Mouse (Mus musculus) gastrocnemius, postnatal 10 days (tissue): ENCODE measurements at regions not wholly inside any gene's neighbourhood (a gene's known extent, or its start where the extent isn't known, plus 50 kb on each side); places are given as distances from the start of the nearest gene placed in this dataset.
A peak's percentile ranks its signal among the peaks of the same experiment; 100 is the strongest.

Experiments used
- DNase-seq: peaks from one replicate; pipeline ENCODE4 v3.0.0; 2021; ENCODE audit warnings: mixed read lengths

DNA sequence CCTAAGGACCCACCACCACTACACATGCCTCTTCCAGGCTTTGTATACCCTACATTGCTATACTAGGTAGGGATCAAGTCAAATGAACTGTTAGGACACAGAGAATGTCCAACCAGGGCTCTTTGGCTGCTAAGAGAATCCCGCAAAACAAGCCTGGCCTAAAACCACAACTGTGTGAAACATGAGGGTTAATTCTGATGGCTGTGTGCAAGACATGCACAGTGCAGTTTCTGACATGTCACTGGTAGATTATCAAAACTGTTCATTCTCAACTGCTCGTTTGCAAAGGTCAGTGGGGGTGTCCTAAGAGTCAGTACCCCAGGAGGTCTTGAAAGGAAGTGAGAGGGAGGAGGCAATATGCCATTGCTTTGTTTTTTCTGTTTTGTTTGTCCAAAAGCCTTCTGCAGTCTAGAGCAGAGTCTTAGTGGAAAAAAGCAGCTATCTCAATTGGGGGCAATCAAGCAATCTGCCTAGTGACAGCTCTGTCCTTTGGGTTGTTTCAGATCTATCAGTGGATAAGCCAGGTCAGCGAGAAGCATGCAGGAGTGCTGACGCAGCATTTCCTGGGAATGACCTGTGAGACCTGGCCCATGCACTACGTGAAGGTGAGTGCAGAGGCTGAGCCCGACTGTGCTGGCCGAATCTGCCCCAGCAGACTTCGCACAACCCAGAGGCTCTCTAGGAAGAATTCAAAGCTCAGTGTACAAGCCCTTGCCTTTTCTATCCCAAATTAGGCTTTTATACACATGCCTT is 151.3 kb upstream of the 4933402D24Rik start:
- DNase-seq = no peak

DNA sequence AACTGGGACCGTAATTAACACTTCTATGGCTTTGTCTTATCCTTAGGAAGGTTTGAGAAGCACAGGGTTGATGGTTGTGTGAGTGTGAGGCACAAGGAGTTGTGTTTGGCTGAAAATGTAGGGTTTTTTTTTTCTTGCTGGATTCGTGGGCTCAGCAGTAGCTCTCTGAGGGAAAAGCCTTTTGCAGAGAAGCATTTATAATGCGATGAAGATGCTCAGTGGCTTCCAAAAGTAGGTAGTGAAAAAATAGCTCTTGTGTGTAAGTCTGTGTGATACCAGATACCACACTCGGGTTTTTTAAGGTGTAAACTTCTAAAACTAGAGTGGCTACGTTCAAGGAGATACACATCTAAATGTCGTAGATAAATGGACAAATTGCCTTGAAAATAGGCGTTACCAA is 149.1 kb upstream of the 4933402D24Rik start:
- no peak for DNase-seq

DNA sequence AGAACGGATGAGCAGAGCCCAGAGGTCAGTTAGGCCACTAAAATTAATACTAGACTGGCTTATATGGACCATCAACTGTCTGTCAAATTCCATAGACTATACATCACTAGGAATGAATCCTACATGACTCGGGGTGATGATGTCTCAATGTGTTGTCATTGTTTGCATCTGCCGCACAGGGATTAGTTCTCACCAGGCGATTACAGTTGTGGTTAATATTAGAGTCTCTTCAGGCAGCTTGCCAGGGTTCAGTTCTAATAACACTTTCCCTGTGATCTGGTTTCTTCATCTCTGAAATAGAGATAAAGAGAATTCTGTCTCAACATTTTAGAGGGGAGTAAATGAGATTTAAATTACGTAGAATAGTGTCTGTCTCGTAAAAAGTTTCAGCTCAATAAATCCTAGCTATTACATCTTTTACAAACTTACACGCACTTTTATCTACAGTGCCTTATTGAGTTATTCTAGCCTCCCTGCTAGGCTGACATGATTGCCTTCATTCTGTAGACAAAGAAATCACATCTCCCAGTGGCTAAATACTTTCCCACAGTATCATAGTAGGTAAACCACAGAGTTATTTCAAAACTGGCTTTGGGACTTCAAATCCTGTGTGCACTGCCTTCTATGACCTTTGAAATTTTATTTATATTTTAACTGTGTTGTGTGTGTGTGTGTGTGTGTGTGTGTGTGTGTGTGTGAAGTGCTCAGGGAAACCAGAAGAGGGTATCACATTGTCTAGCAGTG is 148.0 kb upstream of the 4933402D24Rik start:
- DNase-seq = no peak

DNA sequence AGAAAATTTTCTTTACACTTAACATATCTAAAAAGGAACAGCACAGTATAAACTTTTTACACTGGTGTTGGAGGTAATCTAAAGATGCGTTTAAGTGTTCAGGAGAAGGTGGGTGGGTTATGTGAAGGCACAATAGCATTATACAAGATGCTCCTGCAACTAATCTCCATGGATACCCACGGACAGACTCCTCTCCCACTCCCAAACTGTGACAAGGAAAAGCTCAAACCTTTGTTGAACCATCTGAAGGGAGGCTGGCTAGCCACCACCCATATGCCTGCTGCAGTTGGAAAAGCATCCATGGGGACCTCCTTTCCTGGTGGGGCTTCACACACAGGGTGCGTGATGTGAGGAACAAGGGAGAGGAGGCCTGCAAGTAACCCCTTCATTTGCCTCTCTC is 141.7 kb upstream of the 4933402D24Rik start:
- no peak for DNase-seq

DNA sequence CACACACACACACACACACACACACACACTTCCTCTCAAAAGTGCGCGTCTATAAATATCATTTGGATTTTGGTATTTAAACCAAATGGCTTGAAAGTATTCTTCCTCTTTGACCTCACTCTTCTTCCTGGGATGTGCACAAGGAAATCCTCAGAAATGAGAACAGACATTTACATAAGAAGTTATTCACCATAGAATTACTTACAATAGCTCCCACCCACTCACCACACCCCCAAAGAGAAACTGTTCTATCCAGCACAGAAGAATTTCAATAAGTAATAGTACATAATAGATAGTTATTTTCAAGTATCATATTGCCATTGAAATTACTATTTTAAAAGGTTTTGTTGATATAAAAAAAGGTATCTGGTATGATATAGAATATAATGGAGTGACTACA is 140.1 kb upstream of the 4933402D24Rik start:
- DNase-seq = no peak

DNA sequence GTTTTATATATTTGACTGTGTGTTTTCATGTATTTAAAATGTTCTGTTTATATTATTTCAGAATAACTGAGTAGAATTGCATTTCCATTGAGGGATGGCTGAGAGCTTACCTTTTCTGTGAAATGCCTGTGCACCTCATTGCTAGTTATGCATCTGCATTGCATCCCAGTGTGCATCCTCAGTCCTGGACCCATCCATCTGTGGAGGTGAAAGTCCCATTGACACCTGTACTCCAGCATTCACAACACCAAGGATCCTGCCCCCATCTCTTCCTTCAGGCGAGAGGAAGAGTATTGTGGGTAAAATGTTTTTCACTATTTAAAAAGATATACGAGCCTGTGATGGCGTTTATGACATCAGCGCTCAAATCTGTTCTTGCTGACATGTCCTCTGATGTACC is 134.6 kb upstream of the 4933402D24Rik start:
- no peak for DNase-seq

DNA sequence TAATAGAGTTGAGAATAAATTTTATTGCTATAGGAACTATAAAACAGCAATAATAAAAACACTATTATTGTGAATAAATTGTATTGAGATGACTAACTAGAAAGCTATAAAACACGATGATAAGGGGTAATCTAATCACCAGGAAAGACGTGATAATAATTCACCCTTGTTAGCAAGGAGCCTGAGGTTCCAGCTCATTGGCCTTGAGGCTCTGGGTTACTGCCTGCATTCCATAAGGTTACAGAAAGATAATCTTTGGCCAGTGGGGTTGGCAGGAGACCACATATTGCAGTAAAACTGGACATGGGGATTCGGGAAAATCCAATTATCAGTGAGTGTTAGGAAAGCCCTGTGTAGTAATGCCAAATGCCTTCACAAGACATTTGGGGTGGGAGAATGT is 134.1 kb upstream of the 4933402D24Rik start:
- DNase-seq = no peak

DNA sequence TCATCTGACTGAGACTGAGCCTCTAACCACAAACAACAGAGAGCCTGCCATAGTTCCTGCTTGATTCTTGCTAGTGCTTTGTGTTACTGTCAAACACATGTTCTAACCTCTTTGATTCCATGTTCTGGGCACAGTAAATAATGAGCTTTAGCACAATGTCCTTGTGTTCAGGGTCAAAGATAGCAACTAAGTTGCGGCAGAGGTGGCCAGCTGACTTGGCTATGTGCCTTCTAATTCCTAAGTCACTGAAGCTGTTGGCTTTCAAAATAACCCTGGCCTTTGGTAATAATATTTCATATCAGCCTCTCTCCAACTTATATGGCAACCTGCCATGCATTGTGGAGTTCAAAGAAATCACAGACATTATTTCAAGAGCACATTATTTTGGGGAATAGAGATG is 133.3 kb upstream of the 4933402D24Rik start:
- no peak for DNase-seq

DNA sequence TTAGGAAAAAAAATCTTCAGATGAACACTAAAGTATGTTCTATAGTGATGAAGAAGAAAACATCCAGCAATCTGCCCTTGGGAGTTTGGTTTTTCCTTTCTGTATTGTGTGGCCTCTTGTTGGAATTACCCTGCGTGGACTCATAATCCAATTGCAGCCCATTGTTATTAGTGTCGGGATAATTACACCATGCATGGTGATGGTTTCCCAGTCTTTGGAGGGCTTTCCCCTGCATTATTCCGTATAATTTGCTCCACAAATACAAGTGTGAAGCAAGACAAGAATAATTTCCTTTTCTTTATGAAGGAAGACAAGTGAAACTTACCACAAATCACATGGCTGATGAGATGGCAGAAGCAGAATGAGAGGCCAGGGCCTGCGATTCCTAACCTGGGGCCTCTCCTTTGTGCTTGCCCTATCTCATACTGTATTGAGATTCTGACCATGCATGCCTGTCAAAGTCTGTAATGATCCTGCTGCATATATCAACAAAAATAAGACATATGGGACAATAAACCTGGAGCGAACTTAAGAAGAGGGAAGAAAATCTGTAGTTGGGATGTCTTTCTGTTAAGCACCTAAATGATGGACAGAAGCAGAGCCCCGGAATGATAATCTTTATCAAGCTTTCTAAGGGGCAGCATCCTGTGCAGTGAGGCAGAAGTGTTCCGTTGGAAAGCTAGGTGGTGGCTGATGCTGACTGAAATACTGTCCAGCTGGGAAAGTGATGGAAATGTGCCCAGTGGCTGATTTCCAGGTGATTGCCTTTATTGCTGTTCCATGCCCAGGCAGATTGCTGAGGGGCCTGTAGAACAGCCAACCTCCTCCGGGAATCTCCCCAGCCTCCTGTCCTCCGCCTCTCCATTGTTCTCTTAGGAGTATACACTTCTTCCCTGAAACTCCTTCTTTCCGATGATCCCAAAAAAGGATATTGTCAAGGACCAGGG is 130.8 kb upstream of the 4933402D24Rik start:
- peak; percentile 26 for DNase-seq

DNA sequence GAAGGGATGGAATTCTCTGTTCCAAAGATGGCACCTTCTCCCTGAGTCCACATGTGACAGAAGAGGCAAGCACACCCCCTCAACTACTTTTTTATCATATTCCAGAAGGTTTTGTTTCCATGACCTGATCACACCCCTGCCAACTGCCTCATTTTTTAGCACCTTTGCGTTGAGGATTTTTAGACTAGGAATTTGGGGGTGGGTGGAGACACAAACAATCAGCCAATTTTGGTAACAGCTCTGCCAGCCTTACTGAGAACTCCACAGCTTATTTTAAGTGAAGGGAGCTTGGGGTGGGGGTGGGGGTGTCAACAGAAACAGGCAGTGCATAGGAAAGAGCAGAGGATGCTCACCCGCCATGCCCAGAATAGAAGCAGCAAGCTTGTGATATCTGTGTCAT is 129.7 kb upstream of the 4933402D24Rik start:
- no peak for DNase-seq

DNA sequence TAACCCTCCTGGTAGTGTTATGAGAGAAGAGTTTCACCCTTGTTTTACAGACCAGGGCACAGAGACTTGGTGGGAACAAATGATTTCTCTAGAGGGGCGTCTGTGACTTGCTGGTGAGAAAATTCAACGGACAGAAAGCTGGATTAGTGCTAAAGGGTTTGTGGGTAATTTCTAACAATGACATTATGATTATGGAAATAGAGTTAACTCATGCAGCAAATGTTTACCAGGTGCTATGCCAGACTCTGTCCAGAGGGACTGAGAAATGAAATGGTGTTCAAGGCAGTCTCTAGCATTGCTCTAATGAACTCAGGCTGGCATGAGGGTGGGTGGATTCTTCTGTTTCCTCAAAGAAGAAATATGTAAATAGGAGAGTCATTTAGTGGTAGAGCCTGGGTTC is 128.5 kb upstream of the 4933402D24Rik start:
- DNase-seq = no peak

DNA sequence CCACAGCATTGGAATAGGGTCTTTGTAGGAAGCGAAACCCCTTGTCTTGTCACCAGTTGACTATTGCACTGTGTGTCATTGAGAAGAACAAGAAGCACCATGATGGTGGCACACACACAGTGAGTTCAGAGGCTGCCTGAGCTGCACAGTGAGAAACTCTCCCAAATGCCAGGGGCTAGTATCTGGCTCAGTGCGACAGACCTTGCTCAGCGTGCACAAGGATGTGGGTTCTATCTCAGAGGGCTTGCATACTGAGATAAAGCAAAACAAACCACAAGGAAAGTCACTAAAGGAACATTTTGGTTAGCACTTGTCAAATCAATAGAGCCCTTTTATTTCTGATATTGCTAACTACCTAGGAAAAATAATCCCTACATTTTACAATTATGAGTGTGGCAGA is 110.5 kb upstream of the 4933402D24Rik start:
- no peak for DNase-seq

DNA sequence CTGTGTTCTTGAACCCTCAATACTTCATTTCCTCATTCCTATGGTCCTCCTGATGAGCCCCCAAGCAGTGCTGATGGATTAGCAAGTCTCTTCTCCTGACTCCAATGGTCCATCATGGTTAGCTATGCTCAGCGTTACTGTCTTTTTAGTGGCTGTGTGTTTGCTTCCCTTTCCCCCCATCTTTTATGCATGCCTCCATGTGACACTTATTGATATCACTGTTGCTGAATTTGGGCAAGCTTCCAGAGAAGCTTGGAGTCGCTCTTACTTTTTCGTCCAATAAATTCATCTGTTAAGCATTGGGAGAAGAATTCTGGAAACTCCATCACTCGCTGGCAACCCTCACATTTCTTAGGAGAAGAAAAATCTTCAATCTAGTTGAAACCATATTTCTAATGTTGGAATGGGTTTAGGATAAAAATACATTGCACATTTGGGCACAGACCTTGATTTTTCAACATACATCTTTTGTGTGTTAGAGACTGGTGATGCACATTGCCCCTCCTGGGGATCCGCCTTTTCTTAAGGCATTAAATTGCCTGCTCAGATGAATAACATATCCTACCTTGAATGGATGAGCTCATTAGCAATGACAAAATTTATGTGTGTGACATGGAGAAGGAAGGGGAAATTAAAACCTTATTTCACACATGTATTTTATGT is 107.7 kb upstream of the 4933402D24Rik start:
- DNase-seq = peak; percentile 20

DNA sequence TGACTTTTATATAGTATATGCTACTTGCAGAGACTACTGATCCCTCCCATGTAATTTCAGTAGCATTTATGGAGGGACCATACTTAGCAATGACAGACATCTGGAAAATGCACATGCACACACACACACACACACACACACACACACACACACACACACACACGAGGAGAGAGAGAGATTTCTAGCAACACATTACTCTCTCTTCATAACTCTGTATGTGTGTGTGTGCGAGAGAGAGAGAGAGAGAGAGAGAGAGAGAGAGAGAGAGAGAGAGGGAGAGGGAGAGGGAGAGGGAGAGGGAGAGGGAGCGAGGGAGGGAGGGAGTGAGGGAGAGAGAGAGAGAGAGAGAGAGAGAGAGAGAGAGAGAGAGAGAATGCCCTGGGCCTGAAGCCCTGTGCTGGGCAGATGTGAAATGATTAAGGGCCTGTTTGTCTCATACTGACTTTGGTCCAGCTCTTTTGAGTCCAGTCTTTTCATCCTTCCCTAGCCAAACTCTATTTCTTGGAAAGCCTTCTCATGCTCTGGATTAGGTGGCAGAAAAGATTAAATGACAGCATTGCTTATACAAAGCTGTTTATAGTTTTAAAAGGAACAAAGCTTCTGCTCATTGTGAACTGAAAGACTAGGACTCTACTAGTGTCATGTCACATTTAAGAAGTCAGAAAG is 106.4 kb upstream of the 4933402D24Rik start:
- DNase-seq = no peak

DNA sequence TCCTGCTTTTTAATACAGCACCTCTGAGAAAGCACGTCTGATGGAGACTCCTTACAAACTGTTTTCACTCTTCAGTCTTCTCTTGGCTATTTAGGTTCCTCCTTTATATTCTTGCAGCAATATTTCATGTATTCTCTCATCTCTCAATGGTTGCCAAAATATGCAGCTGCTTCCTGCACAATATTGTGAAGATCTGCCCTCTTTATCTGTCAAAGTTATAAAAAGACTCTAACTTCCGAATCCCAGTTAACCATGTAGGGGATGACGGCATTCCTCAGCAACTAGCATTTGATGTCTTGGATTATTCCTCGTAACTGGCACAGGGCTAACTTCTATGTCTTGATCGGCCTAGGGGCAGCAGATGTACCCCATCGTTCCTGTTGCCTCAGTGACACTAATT is 102.8 kb upstream of the 4933402D24Rik start:
- DNase-seq = no peak

DNA sequence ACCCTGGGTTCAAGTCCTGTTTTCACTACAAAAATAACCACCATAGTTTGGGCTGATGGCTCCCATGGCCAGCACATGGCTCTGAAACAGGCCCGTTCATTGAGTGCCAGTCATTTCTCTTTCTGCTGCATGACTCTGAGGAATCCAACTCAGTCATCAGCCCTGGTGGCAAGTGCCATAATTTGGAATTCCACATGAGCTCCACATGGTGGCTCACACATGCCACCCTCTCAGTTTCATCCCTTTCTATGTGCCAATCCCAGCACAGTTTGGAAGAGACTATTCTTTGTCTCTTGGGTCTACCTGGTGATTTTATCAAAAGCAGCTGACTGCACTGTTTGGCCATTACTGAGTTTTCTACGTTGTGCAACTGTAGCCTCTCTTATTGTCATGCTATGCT is 100.3 kb upstream of the 4933402D24Rik start:
- DNase-seq = no peak

DNA sequence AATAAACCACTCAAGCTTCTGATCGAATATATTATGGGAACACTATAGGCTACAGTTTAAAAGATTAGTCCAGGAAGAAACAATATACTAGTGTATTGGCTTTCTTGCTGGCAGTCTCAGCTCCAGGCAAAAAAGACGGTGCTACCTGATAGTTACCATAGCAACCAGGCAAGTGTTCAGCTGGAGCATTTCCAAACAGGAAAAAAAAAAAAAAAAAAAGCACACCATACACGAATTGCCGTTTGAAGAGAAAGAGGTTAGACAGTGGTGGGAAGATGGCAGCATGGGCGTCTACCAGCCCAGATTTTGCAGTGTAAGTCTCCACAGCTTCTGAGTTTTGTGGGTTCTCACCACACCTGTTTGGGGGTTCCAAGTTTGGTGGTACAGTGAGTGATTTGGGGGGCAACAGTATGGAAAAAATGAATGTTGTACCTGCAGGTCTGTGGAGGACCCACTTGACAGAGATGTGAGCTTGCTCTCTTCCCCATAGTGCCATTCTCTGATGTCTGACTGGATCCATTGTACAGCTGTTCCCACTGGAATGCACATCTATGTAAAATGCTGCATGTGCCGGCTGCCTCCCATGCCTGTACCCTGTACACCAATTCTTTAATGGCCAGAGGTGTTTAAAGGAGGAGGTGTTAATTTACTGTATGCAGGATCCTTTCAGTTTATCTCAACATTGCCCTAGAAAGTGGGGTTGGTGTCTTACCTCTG is 89.0 kb upstream of the 4933402D24Rik start:
- no peak for DNase-seq

DNA sequence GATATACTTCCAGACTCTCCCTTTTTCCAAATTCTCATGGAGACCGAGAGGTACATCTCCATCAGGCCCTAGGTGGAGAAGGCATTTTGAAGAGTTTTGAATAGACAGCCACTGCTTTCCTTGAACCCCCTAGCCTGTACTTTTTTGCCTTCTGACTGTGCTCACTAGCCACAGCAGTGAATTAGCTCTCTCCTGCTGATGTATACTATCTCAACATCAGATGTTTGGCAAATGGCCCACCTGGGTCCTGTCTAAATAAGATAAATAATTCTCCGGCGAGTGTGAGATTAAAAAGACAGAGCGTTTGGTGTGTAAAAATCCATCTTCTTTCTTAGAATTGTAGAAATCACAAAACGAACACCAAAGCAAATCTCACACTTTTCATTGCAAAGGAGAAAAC is 88.4 kb upstream of the 4933402D24Rik start:
- no peak for DNase-seq

DNA sequence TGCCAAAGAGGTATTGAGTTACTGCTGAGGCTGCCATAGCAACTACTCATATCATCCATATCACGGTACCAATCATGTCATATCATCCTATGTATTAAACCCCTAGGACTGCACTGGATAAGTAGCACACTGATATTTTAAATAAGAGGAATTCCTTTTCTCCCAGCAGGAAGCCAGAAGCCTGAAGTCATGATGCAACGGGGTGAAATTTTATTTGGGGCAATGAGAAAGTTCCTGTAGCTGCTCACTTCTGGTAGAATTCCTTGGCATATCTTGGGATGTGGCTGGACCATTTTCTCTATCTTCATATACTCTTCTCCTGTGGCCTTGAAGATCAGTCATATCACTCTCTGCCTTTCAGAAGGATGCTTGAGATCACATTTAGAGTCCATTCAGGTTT is 87.3 kb upstream of the 4933402D24Rik start:
- DNase-seq = no peak

DNA sequence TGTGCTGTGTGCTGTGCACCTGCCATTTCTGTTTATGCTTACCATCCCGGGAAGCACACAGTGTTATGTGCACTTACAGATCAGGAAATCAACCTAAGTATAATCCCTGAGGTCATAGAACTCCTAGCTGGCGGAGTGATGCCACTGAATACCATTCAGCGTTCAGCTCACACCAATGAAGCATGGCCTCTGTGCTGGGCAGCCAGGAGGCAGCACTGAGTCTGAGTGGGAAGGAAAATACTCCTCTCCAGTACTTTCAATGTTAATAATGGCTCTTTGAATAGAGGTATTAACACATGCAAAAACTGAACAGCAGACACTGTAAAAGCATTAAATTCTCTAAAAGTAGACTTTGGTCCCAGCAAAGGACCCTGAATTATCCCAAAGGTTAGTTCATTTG is 85.7 kb upstream of the 4933402D24Rik start:
- no peak for DNase-seq

DNA sequence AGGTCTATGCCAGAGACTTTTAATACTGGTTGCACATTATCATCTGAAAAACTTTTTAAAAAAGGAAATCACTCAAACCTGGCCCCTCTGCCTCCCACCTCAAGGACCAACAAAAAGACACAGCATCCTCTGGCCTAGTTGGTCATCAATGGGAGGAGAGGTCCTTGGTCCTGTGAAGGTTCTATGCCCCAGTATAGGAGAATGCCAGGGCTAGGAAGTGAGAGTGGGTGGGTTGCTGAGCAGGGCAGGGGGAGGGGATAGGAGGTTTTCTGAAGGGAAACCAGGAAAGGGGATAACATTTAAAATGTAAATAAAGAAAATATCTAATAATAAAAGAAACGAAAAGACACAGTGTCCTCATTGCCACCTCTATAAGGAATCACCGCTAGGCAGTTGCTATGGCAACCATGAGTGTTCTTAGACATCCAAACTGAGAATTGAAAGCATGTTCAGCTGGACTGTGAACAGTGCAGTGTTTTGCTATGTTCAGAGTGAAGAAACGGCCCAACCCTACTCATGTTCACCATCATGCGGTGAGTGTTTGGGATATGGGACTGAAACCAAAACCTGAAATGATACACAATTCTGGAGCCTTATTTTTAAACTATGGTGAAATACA is 82.5 kb upstream of the 4933402D24Rik start:
- DNase-seq = no peak
